Mouse (Mus musculus): Measurements from ENCODE around the gene Sdf4.

Sdf4 gene

GRCm38 (mm10) chr4:156004109-156004508, 11.4 kb downstream of the Sdf4 start:
- DNase-seq (ENCODE audit: low read depth, low spot score), result peak; percentile 76

- DNase-seq (ENCODE audit: low read depth, low spot score), result peak; percentile 66
Observed at GRCm38 (mm10) chr4:156008369-156008768, 15.7 kb downstream of the Sdf4 start.

GRCm38 (mm10) chr4:156013637-156014036, 21.0 kb downstream of the Sdf4 start, which contains the start of gene Tnfrsf4:
Tnfrsf4 (plus strand) TSS chr4:156013843.
- DNase-seq (ENCODE audit: low read depth, low spot score), result peak; percentile 88

- DNase-seq (ENCODE audit: low read depth, low spot score), result no peak
Observed at GRCm38 (mm10) chr4:156014436-156014835, 21.8 kb downstream of the Sdf4 start.

- no peak for DNase-seq (ENCODE audit: low read depth, low spot score)
Observed at GRCm38 (mm10) chr4:156019771-156020170, 27.1 kb downstream of the Sdf4 start.

GRCm38 (mm10) chr4:156021381-156021780, 28.7 kb downstream of the Sdf4 start:
- peak; percentile 81 for DNase-seq (ENCODE audit: low read depth, low spot score)

- peak; percentile 94 for DNase-seq (ENCODE audit: low read depth, low spot score)
Observed at GRCm38 (mm10) chr4:156021942-156022419, 29.3 kb downstream of the Sdf4 start.

GRCm38 (mm10) chr4:156023520-156023919, 30.8 kb downstream of the Sdf4 start:
- DNase-seq (ENCODE audit: low read depth, low spot score), result peak; percentile 59

GRCm38 (mm10) chr4:156024184-156024583, 31.5 kb downstream of the Sdf4 start:
- DNase-seq (ENCODE audit: low read depth, low spot score), result no peak

GRCm38 (mm10) chr4:156026013-156026412, 33.3 kb downstream of the Sdf4 start, which contains the start of gene Tnfrsf18:
Tnfrsf18 (plus strand) TSS chr4:156026164.
- DNase-seq (ENCODE audit: low read depth, low spot score), result peak; percentile 82

- DNase-seq (ENCODE audit: low read depth, low spot score), result peak; percentile 59
Observed at GRCm38 (mm10) chr4:156028580-156028979, 35.9 kb downstream of the Sdf4 start.

GRCm38 (mm10) chr4:156030651-156031118, 38.0 kb downstream of the Sdf4 start:
- peak; percentile 87 for DNase-seq (ENCODE audit: low read depth, low spot score)

GRCm38 (mm10) chr4:156031255-156031592, 38.6 kb downstream of the Sdf4 start:
- no peak for DNase-seq (ENCODE audit: low read depth, low spot score)

GRCm38 (mm10) chr4:156031593-156032391, 39.1 kb downstream of the Sdf4 start:
- DNase-seq (ENCODE audit: low read depth, low spot score), result peak; percentile 78

GRCm38 (mm10) chr4:156032856-156033255, 40.2 kb downstream of the Sdf4 start:
- DNase-seq (ENCODE audit: low read depth, low spot score), result peak; percentile 74

- DNase-seq (ENCODE audit: low read depth, low spot score), result peak; percentile 90
Observed at GRCm38 (mm10) chr4:156033476-156034119, 40.9 kb downstream of the Sdf4 start.

GRCm38 (mm10) chr4:156034301-156034700, 41.6 kb downstream of the Sdf4 start:
- DNase-seq (ENCODE audit: low read depth, low spot score), result peak; percentile 17

GRCm38 (mm10) chr4:156034901-156035300, 42.2 kb downstream of the Sdf4 start:
- peak; percentile 62 for DNase-seq (ENCODE audit: low read depth, low spot score)

- no peak for DNase-seq (ENCODE audit: low read depth, low spot score)
Observed at GRCm38 (mm10) chr4:156044754-156045153, 52.1 kb downstream of the Sdf4 start.

GRCm38 (mm10) chr4:156049779-156050178, 57.1 kb downstream of the Sdf4 start:
- no peak for DNase-seq (ENCODE audit: low read depth, low spot score)

GRCm38 (mm10) chr4:156050391-156050980, 57.8 kb downstream of the Sdf4 start:
- no peak for DNase-seq (ENCODE audit: low read depth, low spot score)

- no peak for DNase-seq (ENCODE audit: low read depth, low spot score)
Observed at GRCm38 (mm10) chr4:156053113-156053512, 60.4 kb downstream of the Sdf4 start.

Data from CD4-positive, CD25-positive, alpha-beta regulatory T cell, adult 2 months (primary cell).